Mouse (Mus musculus): ENCODE measurements around the gene Atad5. TPM values are rescaled to one million over a fixed set of nuclear protein-coding genes. Genes with fewer than 3 reads are reported as not detected.

The Atad5 gene
- 0.42 and 1.1 TPM in 2 replicates for polyA plus RNA-seq (2012; rRNA removed; ENCODE audit: low replicate concordance)

DNA sequence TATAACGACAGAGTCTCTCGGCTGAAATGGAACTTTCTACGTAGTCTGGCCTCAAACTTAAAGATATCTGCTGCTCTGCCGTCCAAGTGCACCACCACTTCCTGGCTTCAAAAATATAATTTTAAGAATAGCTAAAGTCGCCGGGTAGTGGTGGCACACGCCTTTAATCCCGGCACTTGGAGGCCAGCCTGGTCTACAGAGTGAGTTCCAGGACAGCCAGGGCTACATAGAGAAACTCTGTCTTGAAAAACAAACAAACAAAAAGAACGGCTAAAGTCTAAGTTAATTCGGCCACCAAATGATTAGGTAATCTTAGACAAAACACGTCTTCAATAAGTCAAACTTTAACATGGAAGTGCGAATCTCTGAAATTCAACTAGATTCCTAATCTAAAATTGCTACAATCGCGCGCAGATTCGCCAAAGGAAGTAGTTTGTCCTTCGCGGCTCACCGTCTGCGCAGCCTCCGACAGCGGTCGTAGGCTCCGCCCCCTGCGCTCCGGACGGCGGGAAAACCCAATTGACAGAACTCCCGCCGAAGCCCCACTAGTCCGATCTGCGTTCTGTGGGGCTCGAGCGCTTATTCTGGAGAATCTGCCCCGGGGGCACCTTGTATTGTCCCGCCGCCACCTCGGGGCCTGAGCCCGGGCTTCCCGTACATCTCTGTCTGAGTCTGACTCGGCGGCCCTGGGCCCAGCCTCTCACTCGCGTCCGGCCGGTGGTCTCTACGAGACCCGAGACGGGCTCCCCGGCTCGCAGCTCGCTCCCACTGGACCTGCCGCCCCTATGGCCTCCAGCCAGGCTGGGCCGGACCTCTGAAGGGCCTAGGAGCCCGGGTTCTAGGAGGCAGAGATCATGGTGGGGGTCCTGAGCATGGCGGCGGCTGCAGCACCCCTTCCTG is at the start of gene Atad5:
Gene Atad5 (plus strand): TSS at position 484 of the 900 bp plus-strand sequence.

DNA sequence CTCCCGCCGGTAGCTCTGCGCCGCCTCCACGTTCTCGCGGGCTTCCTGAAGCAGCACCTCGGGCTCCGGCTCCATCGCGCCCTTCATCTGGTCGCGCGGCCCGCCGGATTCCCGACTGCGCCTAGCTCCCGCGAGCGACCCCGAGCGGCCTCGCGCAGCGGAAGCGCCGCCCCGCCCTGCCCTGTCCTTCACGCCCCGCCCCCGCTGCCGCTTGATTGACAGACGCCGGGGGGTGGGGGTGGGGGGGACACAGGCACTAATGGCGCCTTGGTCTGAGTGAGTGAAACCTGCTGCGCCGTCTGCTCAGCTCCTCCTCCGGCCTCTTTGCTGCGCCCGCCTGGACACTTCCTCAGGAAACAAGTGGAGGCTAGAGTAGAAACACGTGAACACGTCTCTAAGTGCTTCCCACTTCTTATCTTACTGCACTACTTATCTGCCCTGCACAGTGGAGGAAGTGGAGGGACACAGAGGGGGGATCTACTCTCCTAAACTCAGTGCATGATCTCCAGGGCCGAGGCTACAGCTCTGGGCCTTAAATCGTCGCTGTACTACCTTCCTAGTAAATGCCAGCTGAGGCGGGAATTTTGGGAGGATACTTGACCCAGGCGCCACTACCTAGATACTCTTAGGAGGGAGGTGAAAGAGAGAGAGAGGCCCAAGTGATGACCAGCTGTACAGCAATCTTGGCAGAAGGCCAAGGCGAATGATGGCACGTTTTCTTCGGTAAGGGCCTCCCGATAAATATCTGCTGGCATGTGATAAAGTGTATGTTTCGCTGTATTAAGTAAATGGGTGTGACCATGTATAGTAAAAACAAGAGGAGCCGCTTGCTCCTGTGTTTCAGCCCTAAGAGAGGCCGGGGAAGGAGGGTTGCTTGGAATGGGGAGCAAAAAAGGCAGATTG is 8.1 kb upstream of the Atad5 start, which contains the start of gene Crlf3:
Gene Crlf3 (minus strand): TSS at position 166 of the 903 bp plus-strand sequence.

DNA sequence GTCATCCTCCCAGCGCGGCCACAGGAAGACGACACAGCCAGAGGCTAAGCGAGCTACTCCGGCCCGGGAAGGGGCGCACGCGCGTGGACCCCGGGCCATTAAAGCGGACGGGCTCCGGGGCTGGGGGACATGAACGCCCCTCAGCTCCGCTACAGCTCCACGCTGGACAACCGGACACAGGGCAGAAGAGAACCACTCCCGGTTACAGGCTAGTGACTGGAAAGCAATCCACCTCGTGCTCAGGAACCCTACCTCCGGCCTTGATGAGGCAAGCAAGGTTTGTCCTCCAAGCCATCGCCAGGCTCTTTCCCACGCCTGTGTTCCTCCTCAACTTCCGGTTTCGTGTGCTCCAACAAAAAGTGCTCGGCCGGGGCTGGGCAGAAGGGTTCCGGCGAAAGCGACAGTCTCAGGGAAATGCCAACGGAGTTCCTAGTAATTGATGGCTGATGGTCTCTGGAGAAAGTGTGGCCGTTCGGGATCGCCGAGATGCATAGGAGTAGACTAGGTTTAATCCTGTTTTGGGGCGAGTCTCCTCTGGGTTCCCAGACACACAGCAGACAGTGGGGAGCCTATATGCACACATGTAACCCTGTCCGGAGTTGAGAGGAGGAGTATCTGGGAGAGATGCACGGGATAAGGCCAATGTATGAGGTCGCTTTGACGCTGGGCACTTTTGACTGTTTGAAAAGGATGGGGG is 52.8 kb downstream of the Atad5 start, which contains the start of gene Tefm:
Gene Tefm (minus strand): TSS at position 351 of the 697 bp plus-strand sequence.

DNA sequence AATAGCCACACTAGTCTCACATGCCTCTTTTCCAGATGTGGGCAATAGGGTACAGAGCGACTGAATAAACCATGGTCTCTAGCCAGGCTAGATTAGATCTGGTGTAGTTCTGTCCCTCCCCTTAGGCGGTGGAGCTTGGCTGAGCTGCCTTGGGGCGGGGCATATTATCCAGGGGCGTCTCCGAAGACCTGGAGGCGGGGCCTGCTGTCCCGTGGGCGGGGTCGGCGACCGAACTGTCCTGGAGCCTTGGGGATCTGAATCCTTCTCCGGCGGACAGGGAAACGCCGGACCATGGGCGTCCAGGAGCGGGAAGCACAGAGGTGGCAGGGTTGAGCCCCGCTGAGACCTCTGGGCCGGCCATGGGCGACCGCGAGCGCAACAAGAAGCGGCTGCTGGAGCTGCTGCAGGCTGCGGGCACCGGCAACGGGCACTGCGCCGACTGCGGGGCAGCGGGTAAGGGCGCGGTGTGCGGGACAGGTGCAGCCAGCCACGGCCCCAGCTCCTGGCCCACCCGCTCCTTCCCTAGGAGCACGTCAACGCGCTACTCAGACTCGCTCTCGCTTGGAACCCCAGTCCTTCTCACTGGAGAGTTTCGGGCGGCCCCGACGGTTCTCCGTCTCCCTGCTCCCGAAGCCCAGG is 64.8 kb downstream of the Atad5 start, which contains the start of gene Adap2:
Gene Adap2 (plus strand): TSS at position 249 of the 639 bp plus-strand sequence.

DNA sequence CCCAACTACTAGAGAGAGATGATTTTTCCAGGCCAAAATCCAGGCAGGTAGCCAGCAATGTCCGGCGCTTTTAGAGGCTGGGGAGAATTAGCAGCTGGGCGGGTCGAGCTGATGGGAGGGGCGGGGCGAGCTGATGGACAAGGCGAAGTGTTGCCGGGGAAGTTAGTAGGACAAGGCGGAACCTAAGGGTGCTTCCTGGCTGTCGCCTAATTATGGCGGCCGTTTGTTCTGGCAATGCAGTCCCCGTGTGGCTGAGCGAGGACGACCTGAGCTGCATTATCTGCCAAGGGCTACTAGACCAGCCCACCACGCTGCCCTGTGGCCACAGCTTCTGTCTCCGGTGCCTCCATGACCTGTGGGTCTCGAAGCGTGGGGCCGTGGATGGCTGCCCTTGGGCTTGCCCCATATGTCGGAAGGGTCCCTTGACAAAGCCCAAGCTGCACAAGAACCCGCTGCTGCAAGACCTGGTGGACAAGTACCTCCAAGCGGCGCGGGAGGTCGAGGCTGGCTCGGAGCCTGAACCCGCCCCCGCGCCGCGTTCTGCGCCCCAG is 94.6 kb downstream of the Atad5 start, which contains the start of gene Rnf135:
Gene Rnf135 (plus strand): TSS at position 147 of the 551 bp plus-strand sequence.

Other genes starting within 250 kb of the Atad5 start
- 6.8 and 10.3 TPM in 2 replicates for gene Utp6, start 127.0 kb upstream of the Atad5 start, polyA plus RNA-seq (2012; rRNA removed; ENCODE audit: low replicate concordance)
- gene Suz12, start 96.3 kb upstream of the Atad5 start, polyA plus RNA-seq (2012; rRNA removed; ENCODE audit: low replicate concordance): 4.1 and 7.1 TPM in 2 replicates
- 10.4 and 13.5 TPM in 2 replicates for gene Crlf3, start 8.4 kb upstream of the Atad5 start, polyA plus RNA-seq (2012; rRNA removed; ENCODE audit: low replicate concordance)
- 6.8 and 9.3 TPM in 2 replicates for gene Tefm, start 52.8 kb downstream of the Atad5 start, polyA plus RNA-seq (2012; rRNA removed; ENCODE audit: low replicate concordance)
- gene Adap2, start 64.7 kb downstream of the Atad5 start, polyA plus RNA-seq (2012; rRNA removed; ENCODE audit: low replicate concordance): 11.8 and 19.2 TPM in 2 replicates
- 10.6 and 11.1 TPM in 2 replicates for gene Rnf135, start 94.5 kb downstream of the Atad5 start, polyA plus RNA-seq (2012; rRNA removed; ENCODE audit: low replicate concordance)
- 21.5 and 24.5 TPM in 2 replicates for gene Rhot1, start 119.6 kb downstream of the Atad5 start, polyA plus RNA-seq (2012; rRNA removed; ENCODE audit: low replicate concordance)
- gene Rhbdl3, start 211.5 kb downstream of the Atad5 start, polyA plus RNA-seq (2012; rRNA removed; ENCODE audit: low replicate concordance): 8.8 and 13.3 TPM in 2 replicates